Mouse (Mus musculus): ENCODE data around the gene Ercc2. TPM values are rescaled to one million over a fixed set of nuclear protein-coding genes. Genes with fewer than 3 reads are reported as not detected.
A peak's percentile ranks its signal among the peaks of the same experiment; 100 is the strongest.

The Ercc2 gene
- polyA plus RNA-seq, 1 experiment from 2014 or later, result 18.3 TPM

DNA sequence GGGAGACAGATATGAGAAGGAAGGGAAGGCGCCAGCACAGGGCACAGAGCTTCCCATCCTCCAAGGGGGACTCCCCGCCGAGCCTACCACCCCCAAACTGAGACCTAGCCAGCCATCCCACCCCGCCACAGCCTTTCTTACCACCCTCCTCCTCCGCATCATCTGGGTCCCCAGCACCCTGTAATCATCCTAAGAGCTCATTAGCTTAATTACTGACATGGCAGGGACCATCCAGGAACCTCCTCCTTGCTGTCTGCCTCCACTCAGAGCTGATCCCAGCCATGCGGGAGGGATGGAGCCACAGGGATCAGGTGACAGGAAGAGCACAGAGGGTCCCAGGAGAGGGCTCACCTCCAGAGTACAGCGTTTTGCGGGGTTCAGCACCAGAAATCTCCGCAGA lies 55.2 kb downstream of the Ercc2 start:
- 79% methylated on average over 9 of the region's 9 CpGs for WGBS
- Histone ChIP-seq H3K4me3 (no peak overlapping the region), H3K4me2 (replicated peaks) (no peak overlapping the region), H3K9me3 (peaks cover 4% of the 10 kb centered on the region; the same call in 1 of the 2 replicates), H3K27me3 (no peaks in the 10 kb centered on the region), H3K27ac (no peak overlapping the region), H3K9ac (no peak overlapping the region), H3K36me3 (peaks cover 98% of the 10 kb centered on the region), H3K4me1 (no peaks in the 10 kb centered on the region)
- no peak for ATAC-seq (ENCODE audit: low FRiP score, low read depth)

DNA sequence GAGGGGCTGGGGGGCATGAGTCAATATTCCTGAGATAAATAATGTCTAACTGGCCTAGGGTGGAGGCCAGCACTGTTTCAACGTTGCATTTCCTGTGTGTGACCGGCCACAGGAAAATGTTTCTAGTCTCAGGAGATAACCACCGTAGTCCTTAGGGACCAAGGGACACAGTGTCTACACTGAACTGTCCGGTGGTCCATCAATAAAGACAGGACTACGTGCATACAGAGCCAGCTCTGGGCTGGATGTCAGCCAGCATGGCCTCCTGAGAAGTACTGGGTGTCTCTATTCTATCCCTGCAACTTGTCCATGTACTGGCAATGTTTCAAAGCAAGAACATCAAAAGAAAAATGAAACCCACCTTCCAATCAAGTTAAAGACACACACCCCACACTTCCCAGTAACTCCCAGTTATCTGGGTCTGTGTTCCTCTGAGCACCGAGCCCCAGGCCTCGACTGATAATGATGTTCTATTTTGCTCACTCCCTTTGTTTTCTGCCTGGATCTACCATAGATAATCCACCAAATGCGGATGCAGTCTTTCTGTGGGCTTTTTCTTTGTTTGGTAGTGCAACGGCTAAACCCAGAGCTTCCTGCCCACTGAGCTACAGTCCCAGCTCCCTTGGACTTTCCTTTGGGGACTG lies 59.8 kb downstream of the Ercc2 start:
- H3K27me3 ChIP-seq, result no peaks in the 10 kb centered on the region
- ATAC-seq (ENCODE audit: low FRiP score, low read depth), result no peak
- no peak overlapping the region for H3K27ac ChIP-seq
- peaks cover 90% of the 10 kb centered on the region for H3K36me3 ChIP-seq
- no peaks in the 10 kb centered on the region for H3K4me1 ChIP-seq
- no peaks in the 10 kb centered on the region for H3K9me3 ChIP-seq
- 88% methylated on average over 9 of the region's 9 CpGs for WGBS
- no peak overlapping the region for H3K9ac ChIP-seq
- H3K4me3 ChIP-seq, result no peak overlapping the region
- no peak overlapping the region for H3K4me2 ChIP-seq (replicated peaks)

DNA sequence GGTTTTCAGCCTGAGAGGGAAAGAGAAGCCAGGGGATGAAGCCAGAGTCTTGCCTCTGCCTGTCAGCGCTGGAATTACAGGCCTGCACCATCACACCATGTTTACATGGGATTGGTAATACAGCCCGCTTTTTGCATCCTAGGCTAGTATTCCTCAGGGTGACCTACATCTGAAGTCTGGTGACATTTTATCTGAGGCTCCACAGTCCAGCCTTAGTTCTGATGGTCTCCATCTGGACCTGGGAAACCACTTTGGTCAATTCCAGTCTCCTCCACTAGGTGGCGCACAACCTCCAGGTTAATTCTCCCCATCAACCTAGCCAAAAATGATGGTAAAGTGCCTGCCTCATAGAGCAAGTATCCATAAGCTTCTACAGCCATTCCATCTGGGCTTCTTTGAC lies 61.5 kb downstream of the Ercc2 start:
- H3K4me1 ChIP-seq, result no peaks in the 10 kb centered on the region
- H3K4me3 ChIP-seq, result no peak overlapping the region
- no peaks in the 10 kb centered on the region for H3K9me3 ChIP-seq
- H3K36me3 ChIP-seq, result peaks cover 90% of the 10 kb centered on the region
- peak; percentile 37; the same call in 1 of the 2 replicates for ATAC-seq (ENCODE audit: low FRiP score, low read depth)
- WGBS, result 38% methylated on average over 3 of the region's 3 CpGs
- H3K27ac ChIP-seq, result no peak overlapping the region
- H3K27me3 ChIP-seq, result no peaks in the 10 kb centered on the region
- no peak overlapping the region for H3K4me2 ChIP-seq (replicated peaks)
- H3K9ac ChIP-seq, result no peak overlapping the region

DNA sequence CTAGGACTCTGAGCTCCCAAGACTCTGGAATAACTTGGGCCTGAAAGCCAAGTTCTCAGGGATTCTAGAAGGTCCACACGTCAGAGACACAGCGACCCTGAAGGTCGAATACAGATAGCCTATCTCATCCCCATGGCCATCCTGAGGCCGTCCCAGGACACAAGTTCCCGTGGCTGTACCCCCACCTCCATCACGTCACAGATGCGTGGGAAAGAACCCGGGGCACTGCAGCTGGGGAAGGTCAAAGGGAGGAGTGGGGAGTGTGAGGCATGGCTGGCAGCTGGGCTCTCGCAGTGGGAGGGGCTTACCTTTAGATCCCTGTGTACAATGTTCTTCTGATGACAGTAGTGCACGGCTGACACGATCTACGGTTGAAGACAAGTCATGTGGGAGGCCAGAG lies 63.0 kb downstream of the Ercc2 start:
- no peak overlapping the region for H3K4me2 ChIP-seq (replicated peaks)
- ATAC-seq (ENCODE audit: low FRiP score, low read depth), result no peak
- peaks cover 91% of the 10 kb centered on the region for H3K36me3 ChIP-seq
- no peak overlapping the region for H3K4me3 ChIP-seq
- no peaks in the 10 kb centered on the region for H3K27me3 ChIP-seq
- WGBS, result 89% methylated on average over 12 of the region's 12 CpGs
- H3K4me1 ChIP-seq, result no peaks in the 10 kb centered on the region
- H3K27ac ChIP-seq, result no peak overlapping the region
- no peaks in the 10 kb centered on the region for H3K9me3 ChIP-seq
- H3K9ac ChIP-seq, result no peak overlapping the region

MicroRNAs within 50 kb of the gene (microRNA counts, 519-probe panel; counts per million panel counts)
- not detected for microRNA mmu-miR-343

Small RNA genes lying within 50 kb of the gene (microRNA-seq; reads per million reads assigned to microRNA genes)
- gene Mir343, result not detected

Other genes with a start within 250 kb of the Ercc2 start
- gene Qpctl, start 232.7 kb upstream of the Ercc2 start, polyA plus RNA-seq (2015; fragmentation: Nextera tagmentation; extraction: Ambion mirVana), result 17.1 and 18.1 TPM in 2 replicates
- 146 and 149 TPM in 2 replicates for gene Snrpd2, start 232.3 kb upstream of the Ercc2 start, polyA plus RNA-seq (2015; fragmentation: Nextera tagmentation; extraction: Ambion mirVana)
- 0.29 and 0.41 TPM in 2 replicates for gene Gipr, start 215.9 kb upstream of the Ercc2 start, polyA plus RNA-seq (2015; fragmentation: Nextera tagmentation; extraction: Ambion mirVana)
- 5.2 and 5.5 TPM in 2 replicates for gene Eml2, start 205.6 kb upstream of the Ercc2 start, polyA plus RNA-seq (2015; fragmentation: Nextera tagmentation; extraction: Ambion mirVana)
- gene Gpr4, start 169.5 kb upstream of the Ercc2 start, polyA plus RNA-seq (2015; fragmentation: Nextera tagmentation; extraction: Ambion mirVana), result 4.6 and 6.2 TPM in 2 replicates
- gene Opa3, start 153.7 kb upstream of the Ercc2 start, polyA plus RNA-seq (2015; fragmentation: Nextera tagmentation; extraction: Ambion mirVana), result 35.2 and 35.7 TPM in 2 replicates
- gene Vasp, start 110.2 kb upstream of the Ercc2 start, polyA plus RNA-seq (2015; fragmentation: Nextera tagmentation; extraction: Ambion mirVana), result 68.9 and 69.0 TPM in 2 replicates
- not detected in 2 replicates for gene Ppm1n, start 101.9 kb upstream of the Ercc2 start, polyA plus RNA-seq (2015; fragmentation: Nextera tagmentation; extraction: Ambion mirVana)
- gene Rtn2, start 99.4 kb upstream of the Ercc2 start, polyA plus RNA-seq (2015; fragmentation: Nextera tagmentation; extraction: Ambion mirVana), result 20.2 and 20.9 TPM in 2 replicates
- gene Fosb, start 72.0 kb upstream of the Ercc2 start, polyA plus RNA-seq (2015; fragmentation: Nextera tagmentation; extraction: Ambion mirVana), result 0.23 and 0.27 TPM in 2 replicates
- gene Ercc1, start 37.2 kb upstream of the Ercc2 start, polyA plus RNA-seq (2015; fragmentation: Nextera tagmentation; extraction: Ambion mirVana), result 89.1 and 96.4 TPM in 2 replicates
- 29.9 and 31.8 TPM in 2 replicates for gene Cd3eap, start 22.5 kb upstream of the Ercc2 start, polyA plus RNA-seq (2015; fragmentation: Nextera tagmentation; extraction: Ambion mirVana)
- gene Ppp1r13l, start 22.3 kb upstream of the Ercc2 start, polyA plus RNA-seq (2015; fragmentation: Nextera tagmentation; extraction: Ambion mirVana), result 9.0 and 9.6 TPM in 2 replicates
- gene Klc3, start 22.1 kb downstream of the Ercc2 start, polyA plus RNA-seq (2015; fragmentation: Nextera tagmentation; extraction: Ambion mirVana), result 8.3 and 8.6 TPM in 2 replicates
- gene Ckm, start 22.8 kb downstream of the Ercc2 start, polyA plus RNA-seq (2015; fragmentation: Nextera tagmentation; extraction: Ambion mirVana), result 3.2 and 4.7 TPM in 2 replicates
- 9.8 and 10.3 TPM in 2 replicates for gene Mark4, start 76.8 kb downstream of the Ercc2 start, polyA plus RNA-seq (2015; fragmentation: Nextera tagmentation; extraction: Ambion mirVana)
- 1.1 and 1.3 TPM in 2 replicates for gene Exoc3l2, start 81.3 kb downstream of the Ercc2 start, polyA plus RNA-seq (2015; fragmentation: Nextera tagmentation; extraction: Ambion mirVana)
- gene Bloc1s3, start 126.4 kb downstream of the Ercc2 start, polyA plus RNA-seq (2015; fragmentation: Nextera tagmentation; extraction: Ambion mirVana), result 2.5 TPM in 2 replicates
- 67.5 and 67.8 TPM in 2 replicates for gene Trappc6a, start 126.4 kb downstream of the Ercc2 start, polyA plus RNA-seq (2015; fragmentation: Nextera tagmentation; extraction: Ambion mirVana)
- gene Nkpd1, start 135.8 kb downstream of the Ercc2 start, polyA plus RNA-seq (2015; fragmentation: Nextera tagmentation; extraction: Ambion mirVana), result 0.10 and 0.11 TPM in 2 replicates
- 22.4 and 26.2 TPM in 2 replicates for gene Ppp1r37, start 181.1 kb downstream of the Ercc2 start, polyA plus RNA-seq (2015; fragmentation: Nextera tagmentation; extraction: Ambion mirVana)
- gene Zfp296, start 195.3 kb downstream of the Ercc2 start, polyA plus RNA-seq (2015; fragmentation: Nextera tagmentation; extraction: Ambion mirVana), result 0.36 and 0.73 TPM in 2 replicates
- gene Gemin7, start 195.6 kb downstream of the Ercc2 start, polyA plus RNA-seq (2015; fragmentation: Nextera tagmentation; extraction: Ambion mirVana), result 167 and 179 TPM in 2 replicates
- 62.2 and 64.6 TPM in 2 replicates for gene Clasrp, start 222.5 kb downstream of the Ercc2 start, polyA plus RNA-seq (2015; fragmentation: Nextera tagmentation; extraction: Ambion mirVana)
- 9.1 and 9.6 TPM in 2 replicates for gene Relb, start 247.4 kb downstream of the Ercc2 start, polyA plus RNA-seq (2015; fragmentation: Nextera tagmentation; extraction: Ambion mirVana)

Data from limb, embryonic 13.5 days (tissue).